Mouse (Mus musculus) urinary bladder, adult 18-20 months (tissue): ENCODE data around the gene Pomgnt1.

Experiments used
- DNase-seq, 2 experiments: peaks; one replicate each; pipeline ENCODE4 v3.0.0; 2022; ENCODE audit warnings: low spot score in 2 of 2, mixed read lengths in 2 of 2

The Pomgnt1 gene

DNA sequence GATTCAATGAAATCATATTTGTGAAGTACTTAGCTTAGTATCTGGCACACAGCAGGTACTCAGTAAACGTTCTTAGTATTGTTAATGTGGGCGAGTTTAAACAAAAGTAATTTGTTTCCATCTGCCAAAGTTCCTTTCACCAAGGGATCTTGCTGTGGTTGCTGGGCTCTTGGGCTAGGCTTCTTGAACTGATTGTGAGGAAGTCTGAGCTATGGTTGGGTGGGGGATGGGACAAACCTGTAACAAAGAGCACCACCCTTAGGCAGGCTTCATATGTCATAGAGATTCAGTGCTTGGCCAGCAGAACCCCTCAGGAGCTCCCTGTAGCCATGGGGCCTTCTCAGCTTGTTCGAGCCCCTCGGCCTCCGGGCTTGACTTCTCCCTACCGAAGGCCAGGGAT lies 49.4 kb downstream of the Pomgnt1 start, which contains the start of the genes 1700042G07Rik and Gm49337:
Gene 1700042G07Rik, plus strand, starts transcription at position 301 of the 400 bp plus-strand sequence.
Gene Gm49337, plus strand, starts transcription at position 313 of the 400 bp plus-strand sequence.
- no peak for DNase-seq

DNA sequence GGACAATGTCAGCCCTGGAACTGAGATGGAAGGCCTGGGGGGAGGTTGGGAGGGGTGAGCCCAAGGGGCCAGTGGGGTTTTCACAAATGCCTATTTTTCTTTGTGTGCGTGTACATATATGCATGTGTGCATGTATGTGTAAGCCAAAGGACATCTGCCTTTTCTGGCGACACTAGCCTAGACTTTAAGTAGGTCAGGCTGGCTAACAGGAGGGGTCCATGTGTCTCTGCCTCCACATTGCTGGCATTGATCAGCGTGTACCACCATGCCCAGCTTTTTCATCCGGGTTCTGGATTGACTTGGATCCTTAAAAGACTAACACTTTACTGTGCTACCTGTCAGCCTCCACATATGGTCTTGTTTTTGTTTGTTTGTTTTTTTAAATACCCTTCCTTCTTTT lies 50.1 kb downstream of the Pomgnt1 start:
- no peak for DNase-seq

DNA sequence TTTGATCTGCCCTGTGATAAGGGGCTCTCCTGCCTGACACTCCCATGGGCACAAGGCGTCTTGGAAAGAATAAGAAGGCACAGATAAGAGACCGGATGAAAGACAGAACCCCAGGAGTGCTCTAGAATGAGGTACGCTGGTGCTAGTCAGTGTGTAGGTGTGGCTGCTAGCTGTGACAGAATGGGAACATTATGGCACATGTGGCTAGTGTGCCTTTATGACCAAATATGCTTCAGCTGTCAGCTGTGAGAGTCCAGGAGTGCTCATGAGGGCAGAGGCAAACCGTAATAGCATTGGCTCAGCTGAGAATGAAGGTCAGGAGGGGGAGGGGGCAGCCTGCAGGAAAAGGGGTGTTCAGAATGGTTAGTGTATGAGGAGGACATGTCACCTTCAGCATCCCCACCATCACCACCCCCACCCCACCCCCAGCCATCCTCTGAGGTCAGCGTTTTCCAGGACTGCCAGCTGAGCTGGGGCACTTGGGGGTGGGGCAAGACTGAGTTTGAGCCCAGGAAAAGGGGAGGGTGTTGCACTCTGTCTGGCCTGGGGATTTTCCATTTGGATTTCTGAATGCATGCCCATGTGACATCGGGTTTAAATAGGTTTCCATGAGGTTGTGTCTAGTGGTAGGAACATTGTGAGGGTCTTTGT lies 51.0 kb downstream of the Pomgnt1 start:
- no peak for DNase-seq

DNA sequence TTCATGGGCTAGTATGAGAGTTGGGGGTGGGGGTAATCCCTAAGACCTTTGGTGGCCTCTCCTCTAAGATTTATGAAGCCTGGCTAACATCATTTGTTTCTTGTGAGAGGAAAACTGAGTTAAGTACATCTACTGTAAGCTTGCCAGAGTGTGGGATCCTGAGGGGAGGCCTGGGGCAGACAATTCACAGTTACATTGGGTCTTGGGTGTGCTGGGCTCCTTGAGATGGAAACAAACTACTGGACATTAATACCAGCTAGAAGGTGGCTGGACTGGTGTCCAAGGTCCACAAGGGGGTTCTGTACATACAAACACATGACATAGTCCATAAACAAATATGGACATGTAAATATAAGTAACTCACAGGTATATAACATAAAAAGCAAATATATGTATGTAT lies 51.5 kb downstream of the Pomgnt1 start:
- no peak for DNase-seq

DNA sequence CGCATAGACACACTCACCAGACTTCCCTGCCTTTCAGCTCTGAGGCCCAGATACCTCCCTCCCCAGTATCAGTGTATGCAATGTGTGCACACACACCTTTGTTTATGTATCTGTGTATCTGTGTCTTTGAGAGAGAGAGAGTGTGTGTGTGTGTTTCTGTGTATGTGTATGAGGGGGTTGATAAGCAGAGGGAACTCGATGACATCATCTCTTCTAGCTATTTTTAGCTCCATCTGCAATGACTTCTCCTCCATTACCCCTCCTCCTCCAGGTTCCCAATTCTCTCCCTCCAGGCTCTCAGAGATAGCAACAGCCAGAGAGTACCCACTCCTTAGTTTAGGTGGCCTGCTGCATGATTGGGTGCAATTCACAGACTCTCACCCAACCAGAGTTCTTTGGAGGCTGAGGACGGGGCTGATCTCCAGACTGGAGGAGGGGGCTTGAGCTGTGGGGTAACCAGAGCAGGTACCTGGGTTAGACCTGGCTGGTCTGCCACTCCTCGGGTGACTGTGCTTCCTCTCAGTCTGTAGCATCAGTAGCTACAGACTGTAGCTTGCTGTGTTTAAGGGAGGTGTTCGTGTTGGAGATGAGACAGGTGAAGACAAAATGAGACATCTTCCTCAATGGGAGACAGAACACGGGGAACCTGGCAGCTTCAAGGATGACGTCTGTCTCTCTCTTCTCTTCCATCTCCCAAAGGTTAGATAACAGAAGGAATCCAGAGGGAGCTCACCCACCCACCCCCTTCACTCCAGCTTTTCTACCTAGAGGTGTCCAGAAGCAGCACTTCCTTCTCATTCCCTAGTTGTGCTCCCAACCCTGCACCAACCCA lies 52.3 kb downstream of the Pomgnt1 start:
- no peak for DNase-seq

DNA sequence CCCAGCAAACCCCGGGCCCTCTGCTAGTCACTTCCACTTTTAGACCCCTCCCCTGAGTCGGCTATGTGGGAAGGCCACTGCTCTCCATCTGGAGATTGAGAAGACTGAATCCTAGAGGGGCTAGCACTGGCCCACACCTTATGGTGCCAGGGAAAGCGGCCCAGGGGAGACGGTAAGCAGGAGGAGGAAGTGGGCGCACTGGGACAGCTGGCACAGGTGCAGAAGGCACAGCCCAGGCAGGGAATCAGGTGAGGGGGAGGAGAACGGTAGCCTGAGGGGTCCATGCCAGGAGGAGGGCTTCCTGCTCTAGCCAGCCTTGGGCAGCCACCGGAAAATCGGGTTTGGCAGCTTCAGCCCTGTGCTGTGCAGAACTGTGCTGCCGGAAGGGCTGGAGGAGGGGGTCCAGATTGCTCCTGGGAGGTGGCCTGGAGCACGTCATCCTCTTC lies 52.9 kb downstream of the Pomgnt1 start:
- peak; percentile 61 to 79 for DNase-seq

DNA sequence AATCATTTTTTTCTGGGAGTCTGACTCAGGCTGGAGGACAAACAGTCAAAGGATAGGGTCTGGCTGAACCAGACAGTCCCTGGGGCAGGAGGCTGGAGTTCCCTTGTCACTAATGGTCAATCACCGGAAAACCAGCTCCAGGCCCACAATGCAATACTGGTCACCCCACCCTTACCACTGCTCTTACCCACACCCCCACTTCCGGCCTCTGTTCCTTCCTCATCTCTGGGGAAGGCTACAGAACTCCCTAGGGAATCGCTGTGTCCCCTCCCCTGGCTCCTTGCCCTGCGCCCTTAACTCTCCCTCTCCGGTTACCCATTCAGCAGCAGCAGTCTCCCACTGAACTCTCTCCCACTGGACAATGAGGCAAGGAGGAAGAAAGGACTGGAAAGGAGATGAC lies 53.5 kb downstream of the Pomgnt1 start:
- no peak for DNase-seq

DNA sequence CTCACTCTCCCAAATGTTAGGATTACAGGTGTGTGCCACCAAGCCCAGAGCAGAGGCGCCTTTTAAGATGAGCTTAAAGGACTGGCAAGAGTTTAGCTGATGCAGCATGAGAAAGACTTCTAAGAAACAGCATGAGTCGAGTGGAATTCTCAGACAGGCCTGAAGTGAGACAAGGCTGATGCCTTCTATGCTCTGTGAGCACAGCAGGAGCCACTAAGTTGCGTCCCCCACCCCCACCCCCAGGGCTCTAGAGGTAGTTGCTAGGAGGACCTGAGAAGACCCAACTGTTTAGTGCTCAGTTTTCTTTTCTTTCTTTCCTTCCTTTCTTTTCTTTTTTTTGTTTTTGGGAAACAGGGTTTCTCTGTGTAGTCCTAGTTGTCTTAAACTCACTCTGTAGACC lies 58.4 kb downstream of the Pomgnt1 start:
- DNase-seq, result no peak

DNA sequence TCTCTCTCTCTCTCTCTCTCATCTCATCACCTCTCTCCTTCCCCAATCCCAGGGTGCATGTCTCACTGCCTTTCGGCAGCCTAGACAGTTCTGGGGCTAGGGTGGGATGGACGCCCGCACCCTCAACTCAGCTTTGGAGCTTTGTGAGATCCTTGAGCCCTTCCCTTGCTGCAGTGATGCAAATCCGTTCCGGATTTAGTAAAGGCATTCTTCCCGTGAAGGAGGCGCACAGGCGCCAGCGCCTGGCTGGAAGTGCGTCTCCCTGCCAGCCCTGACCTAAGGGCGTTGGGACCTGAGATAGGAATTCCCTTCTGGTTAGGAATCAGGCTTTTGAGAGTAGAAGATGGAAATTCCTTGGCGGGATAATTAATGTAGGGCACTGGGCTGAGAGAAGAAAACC lies 59.1 kb downstream of the Pomgnt1 start:
- no peak for DNase-seq

DNA sequence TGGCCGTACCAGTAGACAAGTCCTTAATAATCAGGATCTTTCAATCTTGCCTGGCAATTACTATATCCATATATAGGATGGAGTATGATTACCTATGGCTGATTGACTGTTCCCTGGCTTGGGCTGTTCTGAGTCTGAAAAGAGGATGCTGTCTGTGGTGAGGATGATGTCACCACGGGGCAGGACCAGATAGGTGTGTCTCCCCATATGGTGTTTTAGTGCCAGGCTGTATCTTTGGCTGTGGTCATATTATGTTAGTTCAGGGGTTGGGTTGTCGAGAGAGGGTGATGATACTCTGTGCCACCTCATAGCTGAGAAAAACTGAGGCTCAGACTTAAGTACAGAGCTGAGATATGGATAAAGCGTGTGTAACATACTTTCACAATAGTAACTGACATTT lies 61.4 kb downstream of the Pomgnt1 start:
- no peak for DNase-seq

DNA sequence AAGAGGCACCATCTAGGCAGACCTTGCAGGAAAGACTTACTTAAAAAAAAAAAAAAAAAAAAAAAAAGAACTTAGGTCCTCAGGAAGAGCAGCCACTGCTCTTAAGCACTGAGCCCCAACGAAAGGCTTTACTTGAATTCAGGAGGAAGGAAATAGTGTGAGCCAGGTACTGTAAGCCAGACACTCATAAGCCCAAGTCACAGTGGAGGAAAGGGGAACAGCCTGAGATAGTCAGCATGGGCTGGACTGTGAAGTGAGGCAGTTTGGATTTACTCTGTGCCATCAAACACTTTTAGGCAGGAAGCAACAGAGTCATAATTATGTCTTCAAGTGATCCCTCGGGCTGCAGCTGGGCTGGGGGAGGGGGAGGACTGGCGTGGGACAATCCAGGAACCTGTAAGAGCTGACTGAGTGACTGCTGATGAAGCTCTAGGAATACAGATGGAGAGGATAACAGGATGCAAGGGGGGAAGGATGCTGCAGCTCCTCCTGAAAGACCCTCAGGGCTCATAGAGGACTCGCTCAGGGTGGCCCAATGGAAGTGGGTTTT lies 68.7 kb downstream of the Pomgnt1 start:
- DNase-seq, result no peak

DNA sequence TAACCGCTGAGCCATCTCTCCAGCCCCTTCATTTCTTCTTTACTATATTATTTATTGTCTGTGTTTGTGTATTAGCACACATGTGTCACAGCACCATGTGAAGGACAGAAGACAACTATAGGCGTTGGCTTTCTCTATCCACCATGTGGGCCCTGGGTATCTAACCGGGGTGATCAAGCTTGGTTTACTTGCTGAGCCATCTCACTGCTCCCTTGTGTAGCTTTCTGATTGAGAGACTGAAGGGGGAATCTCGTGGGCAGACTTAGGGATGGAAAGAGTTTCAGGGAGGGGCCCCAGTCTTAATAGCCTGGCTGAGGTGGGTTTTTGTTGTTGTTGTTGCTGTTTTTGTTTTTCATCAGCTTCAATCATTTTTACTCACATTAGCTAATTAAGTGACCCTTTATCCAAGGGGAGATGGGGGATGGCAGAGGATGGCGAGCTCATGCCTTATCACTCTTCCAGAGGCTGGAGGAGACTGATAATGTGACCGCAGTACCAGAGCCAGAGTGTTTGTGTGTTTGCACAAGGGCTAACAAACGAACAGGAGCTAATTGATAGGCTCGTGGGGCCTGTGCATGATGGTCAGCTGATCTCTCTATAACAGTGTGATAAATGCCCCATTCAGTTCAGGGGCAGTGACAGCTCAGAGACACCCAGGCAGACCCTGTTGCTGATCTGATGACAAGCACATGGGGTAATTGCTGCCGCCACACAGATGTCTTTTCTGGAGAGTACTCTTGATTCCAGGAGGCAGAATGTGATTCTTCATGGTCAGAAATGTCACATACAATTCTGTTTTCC lies 70.1 kb downstream of the Pomgnt1 start:
- DNase-seq, result no peak

DNA sequence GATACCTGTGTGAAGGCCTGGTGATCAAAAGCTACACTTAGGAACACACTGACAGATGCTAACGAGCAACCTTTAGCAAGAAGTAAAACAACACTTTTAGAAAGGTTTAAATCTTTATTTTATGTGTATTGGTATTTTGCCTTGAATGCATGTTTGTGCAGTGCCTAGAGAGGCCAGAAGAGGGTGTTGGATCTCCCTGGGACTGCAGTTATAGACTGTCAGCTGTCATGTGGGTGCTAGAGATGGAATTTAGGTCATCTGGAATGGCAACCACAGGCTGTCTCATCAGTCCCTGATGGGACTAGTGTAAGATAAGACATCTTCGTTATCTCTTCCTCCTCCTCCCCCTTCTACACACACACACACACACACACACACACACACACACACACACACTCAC lies 74.8 kb downstream of the Pomgnt1 start:
- DNase-seq, result no peak

DNA sequence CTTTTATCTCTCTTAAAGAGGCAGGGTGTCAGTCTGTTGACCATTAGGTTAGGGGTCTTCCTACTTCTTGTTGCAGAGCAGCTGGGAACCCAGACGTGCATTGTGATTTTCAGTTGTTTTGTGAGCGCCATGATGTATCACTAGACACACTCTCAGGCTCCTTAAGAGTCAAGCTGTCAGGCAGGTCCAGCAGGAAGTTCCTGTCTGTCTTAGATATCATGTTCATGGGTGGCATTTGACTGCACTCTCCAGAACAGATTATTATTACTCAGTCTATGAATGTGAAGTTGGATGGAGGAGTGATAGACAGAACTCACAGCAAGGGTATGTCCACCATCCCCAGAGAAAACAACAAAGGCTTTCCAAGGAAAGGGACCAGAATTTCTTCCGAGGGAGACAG lies 80.8 kb downstream of the Pomgnt1 start:
- DNase-seq, result peak in 1 of 2 experiments; percentile 5

DNA sequence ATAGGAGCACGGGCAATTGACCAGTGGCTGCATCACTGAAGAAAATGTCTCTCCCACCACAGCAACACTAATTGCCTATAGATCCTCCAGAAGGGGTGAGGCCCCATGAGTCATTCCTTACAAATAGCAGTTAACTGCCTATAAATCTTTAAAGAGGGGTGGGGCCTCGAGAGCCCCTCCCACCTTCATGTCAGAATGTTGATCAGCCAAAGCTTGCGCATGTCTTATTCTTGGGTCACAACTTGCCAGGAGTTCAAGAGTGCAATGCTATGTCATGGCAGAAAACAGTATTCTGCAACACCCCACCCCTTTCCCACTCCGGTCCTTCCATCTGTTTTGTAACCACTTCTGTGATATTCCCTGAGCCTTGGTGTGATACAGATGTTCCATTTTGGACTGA lies 82.9 kb downstream of the Pomgnt1 start:
- DNase-seq, result no peak

DNA sequence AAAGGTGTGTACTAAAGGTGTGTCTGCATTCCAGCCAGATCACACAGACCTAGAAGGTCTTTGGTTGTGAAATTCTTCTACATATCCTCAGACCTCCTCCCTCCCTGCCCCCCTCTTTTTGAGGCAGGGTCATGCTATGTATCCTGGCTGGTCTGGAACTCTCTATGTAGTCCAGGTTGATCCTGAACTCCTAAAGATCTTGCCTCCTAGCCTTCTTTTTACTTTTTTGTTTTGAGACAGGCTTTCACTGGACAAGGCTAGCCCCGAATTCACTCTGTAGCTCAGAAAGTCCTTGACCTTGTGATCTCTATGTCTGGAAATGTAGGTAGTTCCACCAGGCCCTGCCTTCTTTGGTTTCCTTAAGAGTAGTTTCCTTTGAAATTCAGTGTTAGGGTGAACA lies 85.3 kb downstream of the Pomgnt1 start:
- no peak for DNase-seq
